Mouse (Mus musculus) stomach, embryonic 16.5 days (tissue): Measurements from ENCODE around the gene Col16a1. TPM values are rescaled to one million over a fixed set of nuclear protein-coding genes. Genes with fewer than 3 reads are reported as not detected.

ENCODE experiments used
- ATAC-seq: fragments of 200-750 bp; cut with Nextera tagmentation; 2 replicates; pipeline ENCODE4 v1.8.0; 2017; ENCODE audit warnings: moderate number of reproducible peaks, moderate TSS enrichment; ENCODE audit not compliant: insufficient read depth, low FRiP score
- H3K27ac ChIP-seq: fragments of 300-500 bp; sonication (generic); 2 replicates; pipeline ENCODE4 v1.5.1; 2014; ENCODE audit warnings: low read length
- H3K27me3 ChIP-seq: fragments of 300-500 bp; sonication (generic); 2 replicates; pipeline ENCODE4 v1.6.1; 2014; ENCODE audit warnings: low read length, control low read depth, mixed read lengths; ENCODE audit not compliant: control insufficient read depth, insufficient read depth
- H3K36me3 ChIP-seq: fragments of 300-500 bp; sonication (generic); 2 replicates; pipeline ENCODE4 v1.6.1; 2014; ENCODE audit warnings: low read length; ENCODE audit not compliant: control insufficient read depth, insufficient read depth
- H3K4me1 ChIP-seq: fragments of 300-500 bp; sonication (generic); 2 replicates; pipeline ENCODE4 v1.6.1; 2014; ENCODE audit warnings: low read length, control low read depth, mixed read lengths; ENCODE audit not compliant: control insufficient read depth, insufficient read depth
- H3K4me2 ChIP-seq: fragments of 300-500 bp; sonication (generic); 2 replicates; pipeline ENCODE4 v1.6.1; 2014; ENCODE audit warnings: low read depth, low read length, mixed read lengths
- H3K4me3 ChIP-seq: fragments of 300-500 bp; sonication (generic); replicated peaks from 2 replicates; pipeline ENCODE4 v1.5.1; 2014; ENCODE audit warnings: mild to moderate bottlenecking, low read length
- H3K9ac ChIP-seq: fragments of 300-500 bp; sonication (generic); 2 replicates; pipeline ENCODE4 v1.6.1; 2014; ENCODE audit warnings: low read length
- H3K9me3 ChIP-seq: fragments of 300-500 bp; sonication (generic); replicated peaks from 2 replicates; pipeline ENCODE4 v1.6.1; 2016; ENCODE audit warnings: low read length, control low read depth; ENCODE audit not compliant: control insufficient read depth
- WGBS: fragments of 180-500 bp; shearing (Covaris S2); extraction: QIAGEN DNeasy Blood & Tissue Kit; methylation state at CpG from one replicate; pipeline ENCODE4 v1.1.7; 2014; 5-methylcytosine and 5-hydroxymethylcytosine counted together
- polyA plus RNA-seq: library from polyadenylated mRNA; unstranded; fragments of >200 nt; fragmentation: Nextera tagmentation; extraction: Ambion mirVana; gene quantifications from 2 replicates; pipeline ENCODE4 v1.2.1, GENCODE M21; 2015

The Col16a1 gene
- polyA plus RNA-seq, 1 experiment from 2014 or later = 75.1 TPM

- Histone ChIP-seq H3K9ac (no peak overlapping the region), H3K4me3 (no peak overlapping the region), H3K4me1 (peaks cover 8% of the 10 kb centered on the region), H3K27me3 (no peaks in the 10 kb centered on the region), H3K4me2 (no peak overlapping the region), H3K36me3 (0 out of 2 replicates have a peak, but pooled peaks cover 3% of the 10 kb centered on the region), H3K9me3 (no peaks in the 10 kb centered on the region), H3K27ac (no peak overlapping the region)
- WGBS = 44% methylated on average over 1 of the region's 1 CpGs
- ATAC-seq = no peak
Measured at GRCm38 (mm10) chr4:130054727-130055126, 7.1 kb downstream of the Col16a1 start.

- no peak for ATAC-seq
- Histone ChIP-seq H3K9me3 (no peaks in the 10 kb centered on the region), H3K4me2 (no peak overlapping the region), H3K9ac (no peak overlapping the region), H3K4me3 (no peak overlapping the region), H3K4me1 (peaks cover 2% of the 10 kb centered on the region; the same call in 1 of the 2 replicates), H3K27me3 (no peaks in the 10 kb centered on the region), H3K27ac (peak overlapping the region; percentile 41; the same call in 1 of the 2 replicates), H3K36me3 (0 out of 2 replicates have a peak, but pooled peaks cover 3% of the 10 kb centered on the region)
- 76% methylated on average over 12 of the region's 14 CpGs for WGBS
Measured at GRCm38 (mm10) chr4:130055160-130056010, 7.7 kb downstream of the Col16a1 start.

DNA sequence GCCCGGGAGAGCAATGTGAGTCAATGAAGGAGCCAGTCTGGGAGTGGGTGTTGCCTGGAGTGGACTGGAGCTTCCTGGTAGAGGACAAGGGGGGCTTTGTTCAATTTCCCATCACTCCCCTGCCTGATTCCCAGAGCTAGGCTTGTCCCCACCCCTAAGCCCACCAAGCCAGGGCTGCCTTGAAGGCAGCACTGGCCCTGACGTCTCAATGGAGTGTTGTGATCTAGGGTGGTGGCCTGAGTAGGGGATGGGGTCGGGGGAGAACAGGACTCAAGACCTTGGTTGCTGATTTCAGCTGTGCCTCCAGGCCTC, 8.3 kb downstream of the Col16a1 start:
- Histone ChIP-seq H3K27ac (peak overlapping the region; percentile 22; the same call in 1 of the 2 replicates), H3K4me2 (no peak overlapping the region), H3K27me3 (no peaks in the 10 kb centered on the region), H3K9me3 (no peaks in the 10 kb centered on the region), H3K4me3 (no peak overlapping the region), H3K4me1 (no peaks in the 10 kb centered on the region), H3K9ac (no peak overlapping the region), H3K36me3 (0 out of 2 replicates have a peak, but pooled peaks cover 3% of the 10 kb centered on the region)
- 50% methylated on average over 3 of the region's 3 CpGs for WGBS
- no peak for ATAC-seq

GRCm38 (mm10) chr4:130056471-130056870, 8.8 kb downstream of the Col16a1 start:
- no peak for ATAC-seq
- 0 out of 2 replicates have a peak overlapping the region, but pooled peaks have one; percentile 22 for H3K27ac ChIP-seq
- H3K36me3 ChIP-seq = 0 out of 2 replicates have a peak, but pooled peaks cover 3% of the 10 kb centered on the region
- no peak overlapping the region for H3K4me2 ChIP-seq
- H3K9ac ChIP-seq = no peak overlapping the region
- no peaks in the 10 kb centered on the region for H3K9me3 ChIP-seq
- H3K4me1 ChIP-seq = no peaks in the 10 kb centered on the region
- no peak overlapping the region for H3K4me3 ChIP-seq
- no peaks in the 10 kb centered on the region for H3K27me3 ChIP-seq
- 77% methylated on average over 3 of the region's 3 CpGs for WGBS

DNA sequence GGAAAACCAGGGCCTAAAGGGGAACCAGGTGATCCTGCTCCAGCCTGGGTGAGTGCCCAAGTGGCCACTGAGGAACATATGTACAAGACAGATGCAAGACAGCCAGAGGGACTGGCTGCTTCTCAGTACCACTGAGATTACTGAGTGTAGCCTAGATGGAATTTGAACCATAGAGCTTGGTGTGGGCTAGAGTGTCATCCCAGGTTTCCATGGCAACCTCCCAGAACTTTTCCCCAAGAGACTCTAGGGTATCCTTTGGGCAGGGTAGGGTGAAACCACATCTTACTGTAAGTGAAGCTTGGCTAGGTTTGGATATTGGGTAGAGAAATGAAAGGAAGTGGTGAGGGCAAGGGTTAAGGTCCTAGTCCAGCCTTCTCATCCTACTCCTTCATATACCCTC, 13.3 kb downstream of the Col16a1 start:
- H3K9ac ChIP-seq = no peak overlapping the region
- no peaks in the 10 kb centered on the region for H3K27me3 ChIP-seq
- H3K27ac ChIP-seq = no peak overlapping the region
- no peak for ATAC-seq
- H3K4me1 ChIP-seq = no peaks in the 10 kb centered on the region
- no peaks in the 10 kb centered on the region for H3K36me3 ChIP-seq
- no peak overlapping the region for H3K4me2 ChIP-seq
- H3K9me3 ChIP-seq = no peaks in the 10 kb centered on the region
- no peak overlapping the region for H3K4me3 ChIP-seq

- Histone ChIP-seq H3K4me1 (no peaks in the 10 kb centered on the region), H3K36me3 (no peaks in the 10 kb centered on the region), H3K27ac (no peak overlapping the region), H3K4me3 (no peak overlapping the region), H3K9me3 (no peaks in the 10 kb centered on the region), H3K9ac (no peak overlapping the region), H3K27me3 (no peaks in the 10 kb centered on the region), H3K4me2 (no peak overlapping the region)
- ATAC-seq = no peak
- WGBS = 54% methylated on average over 6 of the region's 7 CpGs
Measured at GRCm38 (mm10) chr4:130063191-130063590, 15.6 kb downstream of the Col16a1 start.

DNA sequence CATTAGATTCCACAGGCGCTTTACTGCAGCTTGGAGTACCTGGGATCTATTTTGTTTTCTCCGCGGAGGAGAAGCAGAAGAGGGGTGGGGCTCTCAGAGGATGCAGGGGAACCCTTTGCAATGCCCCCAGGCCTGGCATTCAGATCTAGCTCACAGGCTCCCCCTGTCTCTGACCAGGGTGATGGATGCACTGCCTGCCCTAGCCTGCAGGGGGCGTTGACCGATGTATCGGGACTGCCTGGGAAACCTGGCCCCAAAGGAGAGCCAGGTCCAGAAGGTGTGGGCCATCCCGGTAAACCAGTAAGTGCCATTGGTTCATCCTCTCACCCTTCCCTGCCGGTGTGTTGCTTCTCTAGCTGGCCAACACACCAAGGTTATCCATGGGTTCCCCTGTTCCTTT, 19.2 kb downstream of the Col16a1 start:
- no peak overlapping the region for H3K27ac ChIP-seq
- no peak for ATAC-seq
- H3K9ac ChIP-seq = no peak overlapping the region
- no peaks in the 10 kb centered on the region for H3K9me3 ChIP-seq
- 17% methylated on average over 8 of the region's 8 CpGs for WGBS
- no peak overlapping the region for H3K4me3 ChIP-seq
- H3K36me3 ChIP-seq = peaks cover 4% of the 10 kb centered on the region; the same call in 1 of the 2 replicates
- no peaks in the 10 kb centered on the region for H3K27me3 ChIP-seq
- H3K4me2 ChIP-seq = no peak overlapping the region
- H3K4me1 ChIP-seq = no peaks in the 10 kb centered on the region

DNA sequence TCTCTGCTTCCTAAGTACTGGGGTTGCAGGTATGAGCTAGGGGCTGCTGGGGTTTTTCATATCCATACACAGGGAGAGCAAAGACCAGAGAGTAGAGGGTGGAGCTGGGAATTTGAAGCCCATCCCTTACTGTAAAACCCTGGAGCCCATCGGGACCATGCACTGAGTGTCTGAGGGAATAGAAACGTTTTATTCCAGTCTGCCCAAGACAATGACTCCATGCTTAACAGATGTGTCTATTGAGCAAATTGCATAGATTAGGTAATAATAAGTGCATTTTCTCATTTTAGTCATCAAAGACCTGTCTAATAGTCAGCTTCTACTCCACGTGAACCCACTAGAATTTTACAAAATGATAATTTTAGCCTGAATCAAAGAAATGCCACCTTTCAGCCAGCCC, 22.9 kb downstream of the Col16a1 start:
- WGBS = 56% methylated on average over 3 of the region's 3 CpGs
- ATAC-seq = no peak
- Histone ChIP-seq H3K9ac (no peak overlapping the region), H3K27ac (no peak overlapping the region), H3K4me2 (no peak overlapping the region), H3K4me1 (no peaks in the 10 kb centered on the region), H3K36me3 (peaks cover 4% of the 10 kb centered on the region; the same call in 1 of the 2 replicates), H3K4me3 (no peak overlapping the region), H3K9me3 (no peaks in the 10 kb centered on the region), H3K27me3 (no peaks in the 10 kb centered on the region)

DNA sequence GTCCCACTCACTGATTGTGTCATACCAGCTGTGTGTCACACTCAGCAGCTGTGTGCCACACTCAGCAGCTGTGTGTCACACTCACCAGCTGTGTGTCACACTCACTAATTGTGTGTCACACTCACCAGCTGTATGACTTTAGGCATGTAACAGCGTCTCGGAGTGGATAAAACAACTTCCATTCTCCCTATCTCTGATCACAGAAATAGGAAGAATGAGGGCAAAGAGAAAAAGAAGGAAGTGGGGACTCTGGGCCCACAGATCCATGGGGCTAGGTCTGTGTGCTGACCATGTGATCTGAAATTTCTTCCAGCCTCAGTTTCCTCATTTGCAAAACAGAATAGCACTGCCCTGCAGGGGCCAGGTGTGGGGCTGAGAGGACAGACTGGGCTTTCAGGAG, 24.1 kb downstream of the Col16a1 start:
- 79% methylated on average over 2 of the region's 2 CpGs for WGBS

More for the DNA sequence above, 24.1 kb downstream of the Col16a1 start:
- no peak overlapping the region for H3K4me2 ChIP-seq
- no peaks in the 10 kb centered on the region for H3K27me3 ChIP-seq
- H3K27ac ChIP-seq = no peak overlapping the region
- no peak overlapping the region for H3K9ac ChIP-seq
- H3K4me3 ChIP-seq = no peak overlapping the region
- H3K36me3 ChIP-seq = peaks cover 4% of the 10 kb centered on the region; the same call in 1 of the 2 replicates
- no peak for ATAC-seq
- H3K9me3 ChIP-seq = no peaks in the 10 kb centered on the region
- no peaks in the 10 kb centered on the region for H3K4me1 ChIP-seq
